Mouse (Mus musculus) liver, embryonic 14.5 days (tissue): Measurements from ENCODE around the gene Arid3a.

ENCODE experiments used
- CTCF ChIP-seq: IDR thresholded peaks from 2 replicates; pipeline ENCODE4 v1.5.1; 2016; ENCODE audit warnings: antibody characterized with exemption, low read depth, control low read depth
- EP300 ChIP-seq: IDR thresholded peaks from 2 replicates; pipeline ENCODE4 v1.6.1; 2016; ENCODE audit warnings: antibody characterized with exemption, low read depth

- no peak for TF ChIP-seq CTCF
- no peak for TF ChIP-seq EP300
Measured at GRCm38 (mm10) chr10:79910556-79910955, 16.3 kb upstream of the Arid3a start, which contains the start of gene Gm26602.
